Mouse (Mus musculus) inflammation-experienced regulatory T-cells, adult 6 months (primary cell): ENCODE results near the gene Pyy. TPM values are rescaled to one million over a fixed set of nuclear protein-coding genes. Genes with fewer than 3 reads are reported as not detected.

Experiments
- ATAC-seq: one replicate; pipeline ENCODE4 v1.8.0; 2017
- polyA plus RNA-seq, 3 experiments: library from polyadenylated mRNA; unstranded; fragments of 100-300 nt; shearing (Covaris generic); gene quantifications; one replicate each; pipeline ENCODE4 v1.2.1; 2017

The Pyy gene
- polyA plus RNA-seq, 3 experiments from 2014 or later = not detected

- ATAC-seq = peak; percentile 46
These were observed 18.4 kb downstream of the Pyy start for GRCm38 (mm10) chr11:102089088-102089808.

- peak; percentile 12 for ATAC-seq
These were observed 19.4 kb downstream of the Pyy start, which contains the start of gene Mpp2 for GRCm38 (mm10) chr11:102087931-102088898. Mpp2 (minus strand) TSS chr11:102088515.

GRCm38 (mm10) chr11:102087081-102087751 lies 20.4 kb downstream of the Pyy start:
- peak; percentile 84 for ATAC-seq

- ATAC-seq = no peak
These were observed 21.3 kb downstream of the Pyy start for GRCm38 (mm10) chr11:102086331-102086730.

GRCm38 (mm10) chr11:102084159-102084558 lies 23.5 kb downstream of the Pyy start:
- ATAC-seq = no peak

- no peak for ATAC-seq
These were observed 24.4 kb downstream of the Pyy start for GRCm38 (mm10) chr11:102083193-102083592.

- no peak for ATAC-seq
These were observed 25.3 kb downstream of the Pyy start for GRCm38 (mm10) chr11:102082322-102082721.

- no peak for ATAC-seq
These were observed 33.9 kb downstream of the Pyy start for GRCm38 (mm10) chr11:102073722-102074121.

- no peak for ATAC-seq
These were observed 34.9 kb downstream of the Pyy start for GRCm38 (mm10) chr11:102072729-102073128.

GRCm38 (mm10) chr11:102070426-102070825 lies 37.2 kb downstream of the Pyy start:
- ATAC-seq = no peak

- ATAC-seq = no peak
These were observed 38.0 kb downstream of the Pyy start for GRCm38 (mm10) chr11:102069633-102070032.

- no peak for ATAC-seq
These were observed 38.7 kb downstream of the Pyy start for GRCm38 (mm10) chr11:102068969-102069368.

GRCm38 (mm10) chr11:102063076-102063475 lies 44.6 kb downstream of the Pyy start:
- ATAC-seq = no peak

- ATAC-seq = no peak
These were observed 45.6 kb downstream of the Pyy start for GRCm38 (mm10) chr11:102061941-102062473.

- peak; percentile 54 for ATAC-seq
These were observed 46.2 kb downstream of the Pyy start for GRCm38 (mm10) chr11:102061236-102061940.

Other genes starting within 250 kb of the Pyy start
- gene Meox1, start 213.5 kb downstream of the Pyy start, polyA plus RNA-seq = not detected
- not detected for gene Sost, start 140.8 kb downstream of the Pyy start, polyA plus RNA-seq
- gene Cfap97d1, start 123.6 kb downstream of the Pyy start, polyA plus RNA-seq = not detected
- gene Dusp3, start 120.8 kb downstream of the Pyy start, polyA plus RNA-seq = 1 to 10 TPM; 1.1 to 4.3 (median 1.3) TPM
- under 1 TPM in 1 of 3 experiments, not detected in 2; 0.25 TPM for gene Mpp3, start 79.4 kb downstream of the Pyy start, polyA plus RNA-seq
- gene Cd300lg, start 66.3 kb downstream of the Pyy start, polyA plus RNA-seq = under 1 TPM in 1 of 3 experiments, not detected in 2; 0.14 TPM
- gene Mpp2, start 19.3 kb downstream of the Pyy start, polyA plus RNA-seq = 1 to 10 TPM; 1.8 to 6.9 (median 3.5) TPM
- not detected for gene Ppy, start 6.5 kb downstream of the Pyy start, polyA plus RNA-seq
- gene Nags, start 37.7 kb upstream of the Pyy start, polyA plus RNA-seq = under 1 TPM in 1 of 3 experiments, not detected in 2; 0.28 TPM
- gene Tmem101, start 48.6 kb upstream of the Pyy start, polyA plus RNA-seq = 10 to 100 TPM; 11.9 to 15.3 (median 13.9) TPM
- gene Lsm12, start 77.5 kb upstream of the Pyy start, polyA plus RNA-seq = 10 to 100 TPM; 58.3 to 99.6 (median 68.0) TPM
- gene G6pc3, start 81.8 kb upstream of the Pyy start, polyA plus RNA-seq = 10 to 100 TPM; 18.7 to 39.7 (median 37.9) TPM
- 1 to 10 TPM; 6.8 to 8.2 (median 7.7) TPM for gene Hdac5, start 122.3 kb upstream of the Pyy start, polyA plus RNA-seq
- 1 to 10 TPM in 2 of 3 experiments, under 1 TPM in 1; 0.95 to 7.0 (median 1.5) TPM for gene BC030867, start 141.1 kb upstream of the Pyy start, polyA plus RNA-seq
- not detected for gene Asb16, start 160.9 kb upstream of the Pyy start, polyA plus RNA-seq
- gene Tmub2, start 177.1 kb upstream of the Pyy start, polyA plus RNA-seq = 10 to 100 TPM; 43.1 to 61.2 (median 51.8) TPM
- 1 to 10 TPM; 6.5 to 8.0 (median 6.9) TPM for gene Atxn7l3, start 188.8 kb upstream of the Pyy start, polyA plus RNA-seq
- gene Ubtf, start 211.9 kb upstream of the Pyy start, polyA plus RNA-seq = 10 to 100 TPM; 42.5 to 45.0 (median 44.6) TPM